Mouse (Mus musculus) liver, embryonic 14.5 days (tissue): Measurements from ENCODE around the gene Ash1l. TPM values are rescaled to one million over a fixed set of nuclear protein-coding genes. Genes with fewer than 3 reads are reported as not detected.
A peak's percentile ranks its signal among the peaks of the same experiment; 100 is the strongest.

ENCODE experiments used
- ATAC-seq: fragments of 200-750 bp; cut with Nextera tagmentation; 2 replicates; pipeline ENCODE4 v1.8.0; 2017; ENCODE audit warnings: moderate number of reproducible peaks, mild to moderate bottlenecking, moderate library complexity; ENCODE audit not compliant: insufficient read depth
- DNase-seq, 3 experiments: peaks; one replicate each; pipeline ENCODE4 v3.0.0-alpha.2; 2012 to 2013; ENCODE audit warnings: low read depth in 3 of 3, low spot score in 3 of 3
- H3K27ac ChIP-seq: fragments of 300-500 bp; sonication (generic); 2 replicates; pipeline ENCODE4 v1.5.1; 2014; ENCODE audit warnings: moderate library complexity, mild to moderate bottlenecking, control low read depth, inconsistent platforms
- H3K27me3 ChIP-seq: fragments of 300-500 bp; sonication (generic); 2 replicates; pipeline ENCODE4 v1.6.1; 2014; ENCODE audit warnings: mild to moderate bottlenecking, low read length, moderate library complexity; ENCODE audit not compliant: control insufficient read depth, insufficient read depth
- H3K36me3 ChIP-seq: fragments of 300-500 bp; sonication (generic); replicated peaks from 2 replicates; pipeline ENCODE4 v1.6.1; 2014; ENCODE audit warnings: low read depth; ENCODE audit not compliant: control insufficient read depth, insufficient read depth
- H3K4me1 ChIP-seq, 2 experiments: fragments of 200-500 bp in 1 of 2; fragments of 300-500 bp in 1 of 2; sonication (generic) in 1 of 2; replicated peaks; 2 replicates each; pipeline ENCODE4 v1.6.1; 2012 to 2014; ENCODE audit warnings: antibody characterized with exemption in 1 of 2, inconsistent platforms in 1 of 2, low read length in 1 of 2; ENCODE audit not compliant: control insufficient read depth in 2 of 2, insufficient read depth in 2 of 2
- H3K4me2 ChIP-seq: fragments of 300-500 bp; sonication (generic); 2 replicates; pipeline ENCODE4 v1.6.1; 2014; ENCODE audit warnings: low read depth, mild to moderate bottlenecking, control low read depth, moderate library complexity
- H3K4me3 ChIP-seq, 2 experiments: fragments of 200-500 bp in 1 of 2; fragments of 300-500 bp in 1 of 2; sonication (generic) in 1 of 2; 2 replicates each; pipeline ENCODE4 v1.5.1; 2012 to 2014; ENCODE audit warnings: low read depth in 2 of 2, low read length in 2 of 2, mild to moderate bottlenecking in 2 of 2, control low read depth in 1 of 2, inconsistent platforms in 1 of 2, moderate library complexity in 1 of 2; ENCODE audit not compliant: insufficient read depth in 1 of 2
- H3K9ac ChIP-seq: fragments of 300-500 bp; sonication (generic); replicated peaks from 2 replicates; pipeline ENCODE4 v1.6.1; 2014; ENCODE audit warnings: mild to moderate bottlenecking, control low read depth, moderate library complexity
- H3K9me3 ChIP-seq: fragments of 300-500 bp; sonication (generic); 2 replicates; pipeline ENCODE4 v1.6.1; 2016; ENCODE audit warnings: low read length, mixed read lengths; ENCODE audit not compliant: control insufficient read depth
- CTCF ChIP-seq: IDR thresholded peaks from 2 replicates; pipeline ENCODE4 v1.5.1; 2016; ENCODE audit warnings: antibody characterized with exemption, low read depth, control low read depth
- EP300 ChIP-seq: IDR thresholded peaks from 2 replicates; pipeline ENCODE4 v1.6.1; 2016; ENCODE audit warnings: antibody characterized with exemption, low read depth
- WGBS: fragments of 180-500 bp; shearing (Covaris S2); extraction: QIAGEN DNeasy Blood & Tissue Kit; methylation state at CpG from one replicate; pipeline ENCODE4 v1.1.7; 2014; ENCODE audit not compliant: insufficient replicate concordance; 5-methylcytosine and 5-hydroxymethylcytosine counted together
- polyA plus RNA-seq, 2 experiments: library from polyadenylated mRNA; depleted of rRNA in 1 of 2; stranded (reverse) in 1 of 2; unstranded in 1 of 2; fragments of >200 nt; fragmentation: Nextera tagmentation in 1 of 2; extraction: Ambion mirVana in 1 of 2; gene quantifications; 2 replicates each; pipeline versions ENCODE4 v1.2.1 to v1.2.3; 2012 to 2014

Ash1l gene
- polyA plus RNA-seq, 2 experiments: 3.2 to 3.6 TPM

DNA sequence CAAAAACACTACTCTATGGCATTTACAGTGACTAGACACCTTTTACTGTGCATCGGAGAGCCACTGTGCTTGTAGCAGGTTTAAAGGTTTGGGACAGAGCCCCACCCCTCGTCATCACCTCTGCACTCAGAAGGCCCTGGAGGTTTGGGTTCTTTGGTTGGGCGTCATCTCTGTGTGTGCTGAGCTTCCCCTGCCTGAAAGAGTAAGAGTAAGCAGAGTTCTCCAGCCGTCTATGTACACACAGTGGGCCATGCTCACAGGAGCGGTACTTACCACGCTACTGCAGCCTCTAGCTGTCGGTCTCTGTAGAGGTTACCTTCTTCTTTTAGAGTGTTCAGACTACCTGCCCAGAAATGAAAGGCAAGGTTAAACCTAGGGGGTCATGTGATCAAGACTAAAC is 37.8 kb upstream of the Ash1l start:
- Histone ChIP-seq H3K27ac (no peak overlapping the region), H3K27me3 (no peaks in the 10 kb centered on the region), H3K4me2 (peak overlapping the region; percentile 92), H3K4me1 (peaks cover 3 to 9% of the 10 kb centered on the region in 2 experiments; a peak in 1 of 4 replicates), H3K9ac (no peak overlapping the region), H3K9me3 (no peaks in the 10 kb centered on the region), H3K36me3 (peaks cover 26% of the 10 kb centered on the region), H3K4me3 (peak overlapping the region in 1 of 2 experiments; percentile 76; a peak in 1 of 4 replicates)
- TF ChIP-seq EP300 (no peak), CTCF (no peak)
- WGBS: 78% methylated on average over 7 of the region's 7 CpGs
- no peak for DNase-seq
- ATAC-seq: no peak

DNA sequence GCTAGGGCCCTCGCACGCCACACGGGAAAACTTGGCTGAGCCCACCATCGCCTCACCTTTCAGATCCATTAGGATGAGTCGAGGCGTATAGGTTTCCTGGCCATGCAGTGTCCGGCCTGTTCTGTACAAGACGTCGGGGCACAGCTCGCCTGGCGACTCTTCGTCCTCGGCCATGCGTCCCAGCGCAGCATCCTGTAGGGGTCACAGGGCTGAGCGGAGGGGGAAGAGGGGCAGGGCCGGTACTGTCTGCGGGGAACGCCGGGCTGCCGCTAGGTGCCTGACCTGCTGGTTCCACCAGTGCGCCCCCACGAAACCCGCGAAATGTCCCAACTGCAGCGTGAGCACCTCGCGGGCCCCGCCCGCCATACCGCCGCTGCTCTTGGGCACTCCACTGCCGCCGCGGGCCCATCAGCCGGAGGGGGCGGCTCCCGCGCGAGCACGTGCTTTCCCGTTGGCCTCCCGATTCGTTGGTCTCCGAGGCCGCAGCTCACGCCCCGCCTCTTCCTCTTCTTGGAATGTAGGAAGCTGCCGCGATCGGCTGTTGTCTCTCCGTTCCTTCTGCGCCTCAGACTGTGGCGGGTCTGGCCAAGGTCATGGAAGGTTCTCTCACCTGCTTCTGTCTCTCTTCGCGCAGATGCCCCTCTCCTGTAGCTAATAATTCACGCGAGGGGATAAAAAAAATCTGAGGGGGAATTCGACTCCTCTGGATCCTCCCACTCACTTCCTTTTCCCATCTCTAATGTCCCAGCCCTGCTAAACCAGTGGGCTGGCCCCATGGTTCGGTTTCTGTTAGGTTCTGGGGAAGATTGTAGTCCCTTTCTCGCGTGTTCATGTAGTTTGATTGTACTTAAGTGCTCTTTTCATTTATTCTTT is 36.7 kb upstream of the Ash1l start, which contains the start of gene Msto1:
TSS of gene Msto1 (minus strand) at position 489 of the 873 bp plus-strand sequence.
- peak; percentile 87 to 89 (median 88) for DNase-seq
- Histone ChIP-seq H3K9me3 (no peaks in the 10 kb centered on the region), H3K9ac (peak within 1 kb of the TSS; percentile 64), H3K4me3 (peak within 1 kb of the TSS; percentile 76), H3K4me1 (peaks cover 3 to 9% of the 10 kb centered on the region in 2 experiments; a peak in 1 of 4 replicates), H3K4me2 (peak within 1 kb of the TSS; percentile 92), H3K27ac (peak within 1 kb of the TSS; percentile 29), H3K27me3 (no peaks in the 10 kb centered on the region), H3K36me3 (peaks cover 16% of the 10 kb centered on the region)
- WGBS: under 1% methylated on average over 62 of the region's 62 CpGs
- TF ChIP-seq EP300 (no peak), CTCF (0 out of 2 replicates have a peak, but pooled peaks have one; percentile 24)
- ATAC-seq: peak; percentile 98

GRCm38 (mm10) chr3:88914384-88914810 is 36.0 kb upstream of the Ash1l start:
- no peak for DNase-seq
- H3K9ac ChIP-seq: peak overlapping the region; percentile 64
- H3K4me3 ChIP-seq: peak overlapping the region; percentile 76
- H3K4me2 ChIP-seq: peak overlapping the region; percentile 92
- no peak for ATAC-seq
- 22% methylated on average over 8 of the region's 8 CpGs for WGBS
- H3K9me3 ChIP-seq: no peaks in the 10 kb centered on the region
- peaks cover 11% of the 10 kb centered on the region for H3K36me3 ChIP-seq
- TF ChIP-seq CTCF (no peak), EP300 (no peak)
- no peaks in the 10 kb centered on the region for H3K27me3 ChIP-seq
- H3K4me1 ChIP-seq: peaks cover 3 to 9% of the 10 kb centered on the region in 2 experiments; a peak in 1 of 4 replicates
- H3K27ac ChIP-seq: peak overlapping the region; percentile 29; the same call in 1 of the 2 replicates

GRCm38 (mm10) chr3:88918981-88919380 is 31.4 kb upstream of the Ash1l start:
- H3K27me3 ChIP-seq: no peaks in the 10 kb centered on the region
- peaks cover 18% of the 10 kb centered on the region for H3K36me3 ChIP-seq
- no peaks in the 10 kb centered on the region for H3K9me3 ChIP-seq
- no peak overlapping the region for H3K4me3 ChIP-seq
- TF ChIP-seq CTCF: no peak
- H3K27ac ChIP-seq: no peak overlapping the region
- ATAC-seq (no peak), DNase-seq (no peak)
- no peak overlapping the region for H3K4me2 ChIP-seq
- H3K9ac ChIP-seq: no peak overlapping the region
- WGBS: 71% methylated on average over 13 of the region's 13 CpGs
- peaks cover 3 to 6% of the 10 kb centered on the region in 2 experiments; a peak in 1 of 4 replicates for H3K4me1 ChIP-seq

DNA sequence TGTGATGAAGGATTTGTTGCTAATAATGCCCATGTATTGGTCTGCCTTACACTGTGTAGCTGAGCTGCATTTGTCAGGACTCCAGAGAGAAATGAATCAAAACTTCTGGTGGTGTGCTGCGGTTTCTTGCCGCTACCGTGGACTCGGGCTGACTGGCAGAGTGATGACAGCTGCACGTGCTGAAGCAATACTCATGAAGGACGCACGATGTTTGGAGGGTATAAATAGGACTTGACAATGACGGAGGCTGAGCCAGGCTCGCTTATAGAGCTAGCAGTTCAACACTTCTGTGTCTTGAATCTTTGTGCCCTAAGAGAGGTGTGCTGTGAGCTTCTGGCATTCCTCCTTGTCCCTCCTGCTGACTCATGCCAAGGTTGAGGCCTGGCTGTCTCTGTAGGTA is 29.0 kb upstream of the Ash1l start:
- H3K27me3 ChIP-seq: no peaks in the 10 kb centered on the region
- no peaks in the 10 kb centered on the region for H3K9me3 ChIP-seq
- no peak overlapping the region for H3K4me3 ChIP-seq
- H3K36me3 ChIP-seq: peaks cover 23% of the 10 kb centered on the region
- no peak overlapping the region for H3K27ac ChIP-seq
- 88% methylated on average over 9 of the region's 9 CpGs for WGBS
- TF ChIP-seq EP300 (no peak), CTCF (no peak)
- H3K4me1 ChIP-seq: no peaks in the 10 kb centered on the region
- H3K4me2 ChIP-seq: no peak overlapping the region
- ATAC-seq (no peak), DNase-seq (no peak)
- H3K9ac ChIP-seq: no peak overlapping the region
